24 mouse cellular contexts compared by ENCODE assay signal in the genomic region with DNA sequence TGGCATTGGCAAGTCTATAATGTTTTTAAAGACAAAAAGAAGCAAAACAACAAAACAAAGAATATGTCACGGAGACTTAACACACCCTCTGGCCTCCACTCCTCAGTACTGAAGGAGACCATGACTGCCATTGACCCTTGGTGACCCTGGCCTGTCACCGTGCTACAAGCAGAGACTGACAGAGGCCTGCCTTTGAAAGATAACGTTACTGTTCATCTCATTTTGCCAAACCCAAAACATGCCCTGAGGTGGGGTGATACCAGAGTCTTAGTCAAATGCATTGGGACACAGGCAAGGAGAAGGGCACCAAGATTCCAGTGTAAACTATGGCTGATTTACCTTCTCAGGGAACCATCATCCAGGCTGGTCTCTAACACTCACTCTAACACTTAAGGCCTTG. TPM values are rescaled to one million over a fixed set of nuclear protein-coding genes. Genes with fewer than 3 reads are reported as not detected.
DNase-seq lines count a peak whose midpoint lies in the region; ATAC-seq lines count a peak whose summit lies in the region.
"Had no signal": no experiment of that assay in that cellular context is flagged by ENCODE, and none has a peak within 500 bp of the region (broad histone marks: within the 10 kb centered on the region; RNA-seq: fewer than 3 reads in every experiment).

No protein-coding gene starts in this region.

- no peaks in the 10 kb centered on the region for H3K9me3 ChIP-seq in embryonic facial prominence, embryonic 13.5 days
- no peaks in the 10 kb centered on the region for H3K9me3 ChIP-seq in embryonic facial prominence, embryonic 10.5 days
- no peaks in the 10 kb centered on the region for H3K9me3 ChIP-seq in liver, embryonic 12.5 days (replicated peaks)
- H3K9me3 ChIP-seq in limb, embryonic 10.5 days (replicated peaks) = no peaks in the 10 kb centered on the region
- H3K9me3 ChIP-seq in liver, embryonic 16.5 days (replicated peaks; ENCODE audit: control insufficient read depth, low read length) = no peaks in the 10 kb centered on the region
- H3K9me3 ChIP-seq: embryonic facial prominence, embryonic 12.5 days; forebrain, embryonic 10.5 days; heart, embryonic 10.5 days; hindbrain, embryonic 13.5 days had no signal

- H3K4me2 ChIP-seq in embryonic facial prominence, embryonic 13.5 days = no peak overlapping the region
- H3K4me2 ChIP-seq in liver, embryonic 12.5 days = no peak overlapping the region
- H3K4me2 ChIP-seq in liver, embryonic 16.5 days (ENCODE audit: low read depth, low read length) = no peak overlapping the region
- H3K4me2 ChIP-seq: embryonic facial prominence, embryonic 12.5 days; hindbrain, embryonic 13.5 days had no signal

- no peak overlapping the region for H3K27ac ChIP-seq in embryonic facial prominence, embryonic 13.5 days
- no peak overlapping the region for H3K27ac ChIP-seq in embryonic facial prominence, embryonic 10.5 days (replicated peaks)
- no peak overlapping the region for H3K27ac ChIP-seq in liver, embryonic 12.5 days
- peak overlapping the region; percentile 50; the same call in 1 of the 2 replicates for H3K27ac ChIP-seq in limb, embryonic 10.5 days
- H3K27ac ChIP-seq in liver, embryonic 16.5 days (ENCODE audit: low read length) = no peak overlapping the region
- H3K27ac ChIP-seq: embryonic facial prominence, embryonic 12.5 days; forebrain, embryonic 10.5 days; heart, embryonic 10.5 days; hindbrain, embryonic 13.5 days; hindbrain, postnatal 0 days had no signal

- WGBS in embryonic facial prominence, embryonic 13.5 days = 47% methylated on average over 3 of the region's 3 CpGs
- WGBS in embryonic facial prominence, embryonic 10.5 days = 40% methylated on average over 3 of the region's 3 CpGs
- WGBS in liver, embryonic 12.5 days (ENCODE audit: insufficient replicate concordance) = 34% methylated on average over 3 of the region's 3 CpGs
- WGBS in limb, embryonic 10.5 days = 61% methylated on average over 3 of the region's 3 CpGs
- 35% methylated on average over 3 of the region's 3 CpGs for WGBS in liver, embryonic 16.5 days (ENCODE audit: insufficient replicate concordance)

- H3K9ac ChIP-seq in embryonic facial prominence, embryonic 13.5 days = 0 out of 2 replicates have a peak overlapping the region, but pooled peaks have one; percentile 16
- H3K9ac ChIP-seq in liver, embryonic 12.5 days = no peak overlapping the region
- no peak overlapping the region for H3K9ac ChIP-seq in liver, embryonic 16.5 days (ENCODE audit: low read depth, low read length)
- H3K9ac ChIP-seq: embryonic facial prominence, embryonic 12.5 days; hindbrain, embryonic 13.5 days had no signal

- H3K36me3 ChIP-seq in embryonic facial prominence, embryonic 13.5 days = no peaks in the 10 kb centered on the region
- H3K36me3 ChIP-seq in embryonic facial prominence, embryonic 10.5 days (replicated peaks) = no peaks in the 10 kb centered on the region
- no peaks in the 10 kb centered on the region for H3K36me3 ChIP-seq in liver, embryonic 12.5 days
- no peaks in the 10 kb centered on the region for H3K36me3 ChIP-seq in limb, embryonic 10.5 days
- no peaks in the 10 kb centered on the region for H3K36me3 ChIP-seq in liver, embryonic 16.5 days (ENCODE audit: control insufficient read depth, insufficient read depth)
- H3K36me3 ChIP-seq: embryonic facial prominence, embryonic 12.5 days; forebrain, embryonic 10.5 days; heart, embryonic 10.5 days; hindbrain, embryonic 13.5 days had no signal

- H3K27me3 ChIP-seq in embryonic facial prominence, embryonic 13.5 days = 0 out of 2 replicates have a peak, but pooled peaks cover 4% of the 10 kb centered on the region
- H3K27me3 ChIP-seq in embryonic facial prominence, embryonic 10.5 days (replicated peaks; ENCODE audit: low read depth, poor library complexity, severe bottlenecking) = peaks cover 27% of the 10 kb centered on the region
- peaks cover 23% of the 10 kb centered on the region for H3K27me3 ChIP-seq in liver, embryonic 12.5 days (replicated peaks)
- H3K27me3 ChIP-seq in limb, embryonic 10.5 days (ENCODE audit: low read depth, poor library complexity, severe bottlenecking) = peaks cover 7% of the 10 kb centered on the region; the same call in 1 of the 2 replicates
- no peaks in the 10 kb centered on the region for H3K27me3 ChIP-seq in liver, embryonic 16.5 days (ENCODE audit: control insufficient read depth, insufficient read depth, low read depth, low read length)
- H3K27me3 ChIP-seq: embryonic facial prominence, embryonic 12.5 days; Patski had no signal

- DNase-seq in embryonic facial prominence, embryonic 10.5 days (ENCODE audit: low spot score) = no peak
- DNase-seq in liver = no peak
- DNase-seq in limb, embryonic 10.5 days (ENCODE audit: low spot score) = peak; percentile 27
- no peak for DNase-seq in heart, adult 18-20 months
- no peak for DNase-seq in frontal cortex, postnatal 10 days (ENCODE audit: low spot score in 2 of 2)
- DNase-seq: adrenal gland, postnatal 14 days; cerebellum, adult 11-12 months; cerebellum, adult 9-11 months; cerebellum, postnatal 36 days; gastrocnemius, postnatal 36 days; heart, postnatal 10 days had no signal

- no peak for ATAC-seq in embryonic facial prominence, embryonic 13.5 days (ENCODE audit: insufficient number of reproducible peaks, insufficient read depth, low FRiP score, low TSS enrichment, low read depth)
- peak; percentile 54; the same call in 1 of the 2 replicates for ATAC-seq in liver, embryonic 12.5 days
- peak; percentile 61 for ATAC-seq in liver, embryonic 16.5 days (ENCODE audit: low read depth)
- ATAC-seq: activated CD4-positive, CD25-positive, alpha-beta regulatory T cell, adult 4 months; forebrain, embryonic 16.5 days; hindbrain, postnatal 0 days; Patski had no signal

- no peak overlapping the region for H3K4me3 ChIP-seq in embryonic facial prominence, embryonic 13.5 days
- H3K4me3 ChIP-seq in embryonic facial prominence, embryonic 10.5 days = no peak overlapping the region
- no peak overlapping the region for H3K4me3 ChIP-seq in liver, embryonic 12.5 days
- H3K4me3 ChIP-seq in limb, embryonic 10.5 days = no peak overlapping the region
- H3K4me3 ChIP-seq in liver, embryonic 16.5 days (ENCODE audit: low read depth, low read length) = no peak overlapping the region
- H3K4me3 ChIP-seq: embryonic facial prominence, embryonic 12.5 days; forebrain, embryonic 10.5 days; heart, embryonic 10.5 days; hindbrain, embryonic 13.5 days had no signal

- H3K4me1 ChIP-seq in embryonic facial prominence, embryonic 13.5 days = peaks cover 10% of the 10 kb centered on the region
- peaks cover 29% of the 10 kb centered on the region for H3K4me1 ChIP-seq in embryonic facial prominence, embryonic 10.5 days
- H3K4me1 ChIP-seq in liver, embryonic 12.5 days = peaks cover 11% of the 10 kb centered on the region; the same call in 1 of the 2 replicates
- H3K4me1 ChIP-seq in limb, embryonic 10.5 days = peaks cover 55% of the 10 kb centered on the region
- no peaks in the 10 kb centered on the region for H3K4me1 ChIP-seq in liver, embryonic 16.5 days (ENCODE audit: control insufficient read depth, low read depth, low read length)
- H3K4me1 ChIP-seq: hindbrain, embryonic 13.5 days had no signal

RNA-seq across cellular contexts. Expression of a gene that starts 11.7 kb away (rescaled TPM):
- polyA plus RNA-seq in embryonic facial prominence, embryonic 13.5 days (2015; fragmentation: Nextera tagmentation; extraction: Ambion mirVana) = 3.4 and 3.5 TPM in 2 replicates
- 1.3 and 2.3 TPM in 2 replicates for polyA plus RNA-seq in embryonic facial prominence, embryonic 10.5 days (2016; fragmentation: Nextera tagmentation; extraction: Ambion mirVana)
- polyA plus RNA-seq in liver, embryonic 12.5 days (2016; fragmentation: Nextera tagmentation; extraction: Ambion mirVana) = 0.79 and 1.3 TPM in 2 replicates
- 2.5 and 3.2 TPM in 2 replicates for polyA plus RNA-seq in limb, embryonic 10.5 days (2016; fragmentation: Nextera tagmentation; extraction: Ambion mirVana)
- polyA plus RNA-seq in liver, embryonic 16.5 days (2015; fragmentation: Nextera tagmentation; extraction: Ambion mirVana) = 0.23 and 0.27 TPM in 2 replicates
- 10 to 100 TPM; 20.5 to 21.1 TPM for total RNA-seq in heart, adult 18-20 months (2021)
- total RNA-seq: hematopoietic stem cell, adult 5-6 weeks had no signal

RNA-seq across cellular contexts. Expression of a gene that starts 12.5 kb away (rescaled TPM):
- polyA plus RNA-seq in embryonic facial prominence, embryonic 13.5 days (2015; fragmentation: Nextera tagmentation; extraction: Ambion mirVana) = 0.15 and 0.25 TPM in 2 replicates
- polyA plus RNA-seq in embryonic facial prominence, embryonic 10.5 days (2016; fragmentation: Nextera tagmentation; extraction: Ambion mirVana) = 0.04 and 0.10 TPM in 2 replicates
- not detected in 2 replicates for polyA plus RNA-seq in liver, embryonic 12.5 days (2016; fragmentation: Nextera tagmentation; extraction: Ambion mirVana)
- 0.18 and 0.20 TPM in 2 replicates for polyA plus RNA-seq in limb, embryonic 10.5 days (2016; fragmentation: Nextera tagmentation; extraction: Ambion mirVana)
- 0.04 TPM in 1 of 2 replicates, not detected in the other for polyA plus RNA-seq in liver, embryonic 16.5 days (2015; fragmentation: Nextera tagmentation; extraction: Ambion mirVana)
- total RNA-seq in heart, adult 18-20 months (2021) = 1 to 10 TPM; 1.4 to 1.5 TPM
- total RNA-seq: hematopoietic stem cell, adult 5-6 weeks had no signal
- polyA plus RNA-seq: C2C12; forebrain, embryonic 10.5 days; hindbrain, postnatal 0 days had no signal

RNA-seq across cellular contexts. Expression of a gene that starts 19.0 kb away (rescaled TPM):
- 145 and 158 TPM in 2 replicates for polyA plus RNA-seq in embryonic facial prominence, embryonic 13.5 days (2015; fragmentation: Nextera tagmentation; extraction: Ambion mirVana)
- polyA plus RNA-seq in embryonic facial prominence, embryonic 10.5 days (2016; fragmentation: Nextera tagmentation; extraction: Ambion mirVana) = 120 and 121 TPM in 2 replicates
- 28.1 and 34.1 TPM in 2 replicates for polyA plus RNA-seq in liver, embryonic 12.5 days (2016; fragmentation: Nextera tagmentation; extraction: Ambion mirVana)
- polyA plus RNA-seq in limb, embryonic 10.5 days (2016; fragmentation: Nextera tagmentation; extraction: Ambion mirVana) = 132 and 145 TPM in 2 replicates
- polyA plus RNA-seq in liver, embryonic 16.5 days (2015; fragmentation: Nextera tagmentation; extraction: Ambion mirVana) = 20.3 and 21.9 TPM in 2 replicates
- total RNA-seq in heart, adult 18-20 months (2021) = 10 to 100 TPM; 75.2 to 84.3 TPM

RNA-seq across cellular contexts. Expression of a gene that starts 49.2 kb away (rescaled TPM):
- polyA plus RNA-seq in embryonic facial prominence, embryonic 13.5 days (2015; fragmentation: Nextera tagmentation; extraction: Ambion mirVana) = 56.3 and 59.7 TPM in 2 replicates
- polyA plus RNA-seq in embryonic facial prominence, embryonic 10.5 days (2016; fragmentation: Nextera tagmentation; extraction: Ambion mirVana) = 38.0 and 46.4 TPM in 2 replicates
- 28.5 and 29.2 TPM in 2 replicates for polyA plus RNA-seq in liver, embryonic 12.5 days (2016; fragmentation: Nextera tagmentation; extraction: Ambion mirVana)
- polyA plus RNA-seq in limb, embryonic 10.5 days (2016; fragmentation: Nextera tagmentation; extraction: Ambion mirVana) = 53.4 and 71.0 TPM in 2 replicates
- 33.8 and 36.2 TPM in 2 replicates for polyA plus RNA-seq in liver, embryonic 16.5 days (2015; fragmentation: Nextera tagmentation; extraction: Ambion mirVana)
- total RNA-seq in heart, adult 18-20 months (2021) = 1 to 10 TPM; 6.2 TPM
